Mouse (Mus musculus) CD4-positive naive resting alpha-beta T cell, adult 57 days (primary cell): ENCODE measurements around the gene Fam168a. TPM values are rescaled to one million over a fixed set of nuclear protein-coding genes. Genes with fewer than 3 reads are reported as not detected.

Source experiments
- total RNA-seq: library from RNA; stranded (reverse); gene quantifications from one replicate; pipeline ENCODE4 v1.2.4, GENCODE M21; 2023

Fam168a gene
- total RNA-seq, result 50.3 TPM

DNA sequence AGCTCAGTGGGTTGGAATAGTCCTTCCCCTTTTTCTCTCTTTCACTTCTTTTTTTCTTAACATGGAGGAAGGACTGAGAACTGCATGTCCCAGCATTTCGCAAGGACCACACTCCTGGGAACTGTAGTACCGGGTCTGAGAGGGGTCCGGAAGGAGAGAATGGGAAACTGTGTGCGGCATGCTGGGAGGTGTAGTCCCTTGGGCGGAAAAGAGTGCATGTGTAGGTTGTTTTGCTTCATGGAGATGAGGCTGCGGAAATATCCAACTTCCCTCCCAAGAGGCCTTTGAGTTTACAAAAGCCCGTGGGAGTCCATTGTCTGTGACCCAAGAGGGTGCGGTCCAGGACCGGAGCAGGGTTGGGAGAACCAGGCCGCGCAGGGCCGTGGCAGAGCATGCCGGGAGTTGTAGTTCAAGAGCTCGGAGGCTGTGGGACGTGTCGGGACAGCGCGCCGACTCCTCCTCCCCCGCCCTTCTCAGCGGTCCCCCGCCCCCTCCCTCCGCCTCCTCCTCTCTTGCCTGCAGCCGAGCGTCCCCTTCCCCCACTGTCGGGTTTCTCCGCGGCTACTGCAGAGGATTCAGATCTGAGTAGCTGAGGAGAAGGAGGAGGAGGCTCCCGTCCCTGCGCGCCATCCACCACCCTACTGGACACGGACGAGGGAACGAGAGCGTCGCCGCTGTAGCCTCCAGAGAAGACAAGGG lies at the start of gene Fam168a:
Gene Fam168a (plus strand): TSS at position 493 of the 699 bp plus-strand sequence.

DNA sequence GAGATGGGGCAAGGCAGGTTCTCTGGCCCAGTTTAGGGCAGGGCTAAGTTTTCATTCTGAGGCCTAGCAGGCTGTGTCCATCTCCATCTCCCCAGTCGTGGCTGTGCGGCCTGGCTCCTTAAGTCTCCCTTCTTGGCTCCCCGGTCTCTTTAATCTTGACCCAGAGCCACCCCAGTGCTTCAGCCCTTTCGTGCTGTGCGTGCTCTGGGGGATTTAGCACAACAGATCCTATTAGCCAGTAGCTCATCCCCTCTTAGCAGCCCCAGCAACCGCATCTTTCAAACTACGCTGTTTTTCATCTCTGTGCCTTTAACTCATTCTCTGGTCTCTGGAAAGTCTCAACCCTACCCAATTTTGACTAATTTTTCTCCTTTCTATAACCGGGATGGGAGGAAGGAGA lies 44.2 kb upstream of the Fam168a start, which contains the start of gene Plekhb1:
Gene Plekhb1 (minus strand): TSS at position 184 of the 400 bp plus-strand sequence.

GRCm38 (mm10) chr7:100862828-100863638 lies 156.6 kb downstream of the Fam168a start, which contains the start of gene Relt:
TSS of gene Relt (minus strand) at chr7:100863446.

Other genes starting within 250 kb of the Fam168a start
- gene Ucp3, start 233.6 kb upstream of the Fam168a start, total RNA-seq, result 0.44 TPM
- 987 TPM for gene Ucp2, start 213.3 kb upstream of the Fam168a start, total RNA-seq
- gene Dnajb13, start 191.7 kb upstream of the Fam168a start, total RNA-seq, result 3.3 TPM
- gene Coa4, start 169.6 kb upstream of the Fam168a start, total RNA-seq, result 4.6 TPM
- 56.3 TPM for gene Rab6a, start 99.2 kb upstream of the Fam168a start, total RNA-seq
- gene Mrpl48, start 98.3 kb upstream of the Fam168a start, total RNA-seq, result 30.6 TPM
- not detected for gene Plekhb1, start 44.2 kb upstream of the Fam168a start, total RNA-seq
- gene Relt, start 156.8 kb downstream of the Fam168a start, total RNA-seq, result 43.6 TPM
- gene Arhgef17, start 225.5 kb downstream of the Fam168a start, total RNA-seq, result 1.7 TPM